Mouse (Mus musculus) limb, embryonic 11.5 days (tissue): Measurements from ENCODE around the gene Tnni3k. TPM values are rescaled to one million over a fixed set of nuclear protein-coding genes. Genes with fewer than 3 reads are reported as not detected.

Experiments used
- ATAC-seq: fragments of 200-750 bp; cut with Nextera tagmentation; 2 replicates; pipeline ENCODE4 v1.8.0; 2017; ENCODE audit warnings: low read depth; ENCODE audit not compliant: insufficient number of reproducible peaks, low FRiP score, low TSS enrichment
- DNase-seq: peaks from one replicate; pipeline ENCODE4 v3.0.0-alpha.2; 2015; ENCODE audit warnings: low spot score
- H3K27ac ChIP-seq: fragments of 300-500 bp; sonication (generic); replicated peaks from 2 replicates; pipeline ENCODE4 v1.5.1; 2014; ENCODE audit warnings: low read depth, mild to moderate bottlenecking, low read length
- H3K27me3 ChIP-seq: fragments of 300-500 bp; sonication (generic); 2 replicates; pipeline ENCODE4 v1.6.1; 2014; ENCODE audit warnings: mild to moderate bottlenecking, low read length, mixed read lengths; ENCODE audit not compliant: control insufficient read depth, insufficient read depth
- H3K36me3 ChIP-seq: fragments of 300-500 bp; sonication (generic); 2 replicates; pipeline ENCODE4 v1.6.1; 2014; ENCODE audit warnings: mild to moderate bottlenecking, low read length, moderate library complexity, mixed read lengths; ENCODE audit not compliant: control insufficient read depth, insufficient read depth
- H3K4me1 ChIP-seq: fragments of 300-500 bp; sonication (generic); 2 replicates; pipeline ENCODE4 v1.6.1; 2014; ENCODE audit warnings: low read length, mixed read lengths; ENCODE audit not compliant: control insufficient read depth, insufficient read depth
- H3K4me2 ChIP-seq: fragments of 300-500 bp; sonication (generic); 2 replicates; pipeline ENCODE4 v1.6.1; 2014; ENCODE audit warnings: low read depth, mild to moderate bottlenecking, moderate library complexity; ENCODE audit not compliant: severe bottlenecking
- H3K4me3 ChIP-seq: fragments of 300-500 bp; sonication (generic); 2 replicates; pipeline ENCODE4 v1.5.1; 2014; ENCODE audit warnings: low read depth, low read length
- H3K9ac ChIP-seq: fragments of 300-500 bp; sonication (generic); 2 replicates; pipeline ENCODE4 v1.6.1; 2014; ENCODE audit warnings: mild to moderate bottlenecking, low read length
- H3K9me3 ChIP-seq: fragments of 300-500 bp; sonication (generic); 2 replicates; pipeline ENCODE4 v1.6.1; 2016; ENCODE audit warnings: low read length; ENCODE audit not compliant: control insufficient read depth
- WGBS: fragments of 180-500 bp; shearing (Covaris S2); extraction: QIAGEN DNeasy Blood & Tissue Kit; methylation state at CpG from one replicate; pipeline ENCODE4 v1.1.7; 2014; 5-methylcytosine and 5-hydroxymethylcytosine counted together
- polyA plus RNA-seq: library from polyadenylated mRNA; unstranded; fragments of >200 nt; fragmentation: Nextera tagmentation; extraction: Ambion mirVana; gene quantifications from 2 replicates; pipeline ENCODE4 v1.2.1, GENCODE M21; 2014

The Tnni3k gene
- polyA plus RNA-seq, 1 experiment from 2014 or later, result not detected

GRCm38 (mm10) chr3:154979101-154979500 lies 76.1 kb downstream of the Tnni3k start:
- Histone ChIP-seq H3K27me3 (no peaks in the 10 kb centered on the region), H3K4me2 (no peak overlapping the region), H3K4me3 (no peak overlapping the region), H3K9me3 (no peaks in the 10 kb centered on the region), H3K4me1 (no peaks in the 10 kb centered on the region), H3K36me3 (no peaks in the 10 kb centered on the region), H3K9ac (no peak overlapping the region), H3K27ac (no peak overlapping the region)
- WGBS, result 80% methylated on average over 7 of the region's 7 CpGs
- no peak for ATAC-seq
- peak; percentile 65 for DNase-seq

- H3K4me2 ChIP-seq, result no peak overlapping the region
- H3K27ac ChIP-seq, result no peak overlapping the region
- WGBS, result 74% methylated on average over 1 of the region's 1 CpGs
- no peak overlapping the region for H3K4me3 ChIP-seq
- no peaks in the 10 kb centered on the region for H3K27me3 ChIP-seq
- ATAC-seq (no peak), DNase-seq (no peak)
- H3K9me3 ChIP-seq, result no peaks in the 10 kb centered on the region
- no peaks in the 10 kb centered on the region for H3K4me1 ChIP-seq
- no peak overlapping the region for H3K9ac ChIP-seq
- H3K36me3 ChIP-seq, result no peaks in the 10 kb centered on the region
Observed at GRCm38 (mm10) chr3:154971626-154972025, 83.6 kb downstream of the Tnni3k start.

- no peaks in the 10 kb centered on the region for H3K36me3 ChIP-seq
Observed at GRCm38 (mm10) chr3:154970981-154971380, 84.2 kb downstream of the Tnni3k start.

GRCm38 (mm10) chr3:154961284-154961683 lies 93.9 kb downstream of the Tnni3k start:
- Histone ChIP-seq H3K27me3 (no peaks in the 10 kb centered on the region), H3K4me2 (no peak overlapping the region), H3K9me3 (no peaks in the 10 kb centered on the region), H3K9ac (no peak overlapping the region), H3K27ac (no peak overlapping the region), H3K36me3 (no peaks in the 10 kb centered on the region), H3K4me1 (no peaks in the 10 kb centered on the region), H3K4me3 (no peak overlapping the region)
- WGBS, result 70% methylated on average over 3 of the region's 3 CpGs
- DNase-seq (peak; percentile 19), ATAC-seq (no peak)

More at GRCm38 (mm10) chr3:154970981-154971380, 84.2 kb downstream of the Tnni3k start:
- Histone ChIP-seq H3K4me1 (no peaks in the 10 kb centered on the region), H3K9me3 (no peaks in the 10 kb centered on the region), H3K9ac (no peak overlapping the region), H3K4me3 (no peak overlapping the region), H3K27ac (no peak overlapping the region), H3K4me2 (no peak overlapping the region), H3K27me3 (no peaks in the 10 kb centered on the region)
- no peak for ATAC-seq
- 80% methylated on average over 2 of the region's 2 CpGs for WGBS
- DNase-seq, result no peak

- Histone ChIP-seq H3K4me2 (no peak overlapping the region), H3K9ac (no peak overlapping the region), H3K9me3 (no peaks in the 10 kb centered on the region), H3K4me1 (no peaks in the 10 kb centered on the region), H3K27me3 (no peaks in the 10 kb centered on the region), H3K36me3 (no peaks in the 10 kb centered on the region), H3K4me3 (no peak overlapping the region), H3K27ac (no peak overlapping the region)
- DNase-seq (no peak), ATAC-seq (no peak)
- 79% methylated on average over 2 of the region's 2 CpGs for WGBS
Observed at GRCm38 (mm10) chr3:154953088-154953487, 102.1 kb downstream of the Tnni3k start.

- H3K4me3 ChIP-seq, result no peak overlapping the region
- H3K36me3 ChIP-seq, result no peaks in the 10 kb centered on the region
- H3K4me2 ChIP-seq, result no peak overlapping the region
- H3K4me1 ChIP-seq, result no peaks in the 10 kb centered on the region
- H3K27me3 ChIP-seq, result no peaks in the 10 kb centered on the region
- H3K9ac ChIP-seq, result no peak overlapping the region
- WGBS, result 69% methylated on average over 2 of the region's 2 CpGs
- H3K9me3 ChIP-seq, result no peaks in the 10 kb centered on the region
- no peak for DNase-seq
- no peak for ATAC-seq
- H3K27ac ChIP-seq, result no peak overlapping the region
Observed at GRCm38 (mm10) chr3:154949551-154949950, 105.7 kb downstream of the Tnni3k start.

- H3K36me3 ChIP-seq, result no peaks in the 10 kb centered on the region
- no peak overlapping the region for H3K4me3 ChIP-seq
- DNase-seq (no peak), ATAC-seq (no peak)
- 66% methylated on average over 6 of the region's 6 CpGs for WGBS
- no peak overlapping the region for H3K4me2 ChIP-seq
- H3K9me3 ChIP-seq, result no peaks in the 10 kb centered on the region
- no peaks in the 10 kb centered on the region for H3K4me1 ChIP-seq
- H3K27ac ChIP-seq, result no peak overlapping the region
- H3K27me3 ChIP-seq, result no peaks in the 10 kb centered on the region
- H3K9ac ChIP-seq, result no peak overlapping the region
Observed at GRCm38 (mm10) chr3:154945688-154946161, 109.5 kb downstream of the Tnni3k start.

GRCm38 (mm10) chr3:154927757-154928156 lies 127.5 kb downstream of the Tnni3k start:
- Histone ChIP-seq H3K4me1 (no peaks in the 10 kb centered on the region), H3K4me3 (no peak overlapping the region), H3K9ac (no peak overlapping the region), H3K4me2 (no peak overlapping the region), H3K27ac (no peak overlapping the region), H3K9me3 (no peaks in the 10 kb centered on the region), H3K27me3 (no peaks in the 10 kb centered on the region), H3K36me3 (no peaks in the 10 kb centered on the region)
- WGBS, result 76% methylated on average over 8 of the region's 8 CpGs
- DNase-seq (no peak), ATAC-seq (no peak)

- Histone ChIP-seq H3K9me3 (no peaks in the 10 kb centered on the region), H3K4me2 (no peak overlapping the region), H3K4me1 (no peaks in the 10 kb centered on the region), H3K36me3 (no peaks in the 10 kb centered on the region), H3K4me3 (no peak overlapping the region), H3K27ac (no peak overlapping the region), H3K9ac (no peak overlapping the region), H3K27me3 (no peaks in the 10 kb centered on the region)
- 87% methylated on average over 8 of the region's 8 CpGs for WGBS
- DNase-seq (no peak), ATAC-seq (no peak)
Observed at GRCm38 (mm10) chr3:154924936-154925335, 130.3 kb downstream of the Tnni3k start.
